Comparison of ENCODE assay signal across 13 mouse cellular contexts in genomic region chr4:137882663-137883062, GRCm38 (mm10). TPM values are rescaled to one million over a fixed set of nuclear protein-coding genes. Genes with fewer than 3 reads are reported as not detected.
DNase-seq lines count a peak whose midpoint lies in the region; ATAC-seq and TF ChIP-seq lines count a peak whose summit lies in the region.
"Had no signal": no experiment of that assay in that cellular context is flagged by ENCODE, and none has a peak within 500 bp of the region (broad histone marks: within the 10 kb centered on the region; RNA-seq: fewer than 3 reads in every experiment).

No protein-coding gene starts in this region.

- in situ Hi-C loops in ES-E14 (cut with MboI; ENCODE audit: low sequenced_read_pairs in 2 of 2, unreplicated experiment in 2 of 2) = no loop called here

- WGBS in hindbrain, embryonic 10.5 days = 55% methylated on average over 9 of the region's 9 CpGs
- WGBS in hindbrain, embryonic 16.5 days = 53% methylated on average over 9 of the region's 9 CpGs
- 42% methylated on average over 9 of the region's 9 CpGs for WGBS in limb, embryonic 13.5 days

- DNase-seq in hindbrain, embryonic 10.5 days (ENCODE audit: low spot score) = peak; percentile 50
- peak; percentile 28 for DNase-seq in ES-E14 (ENCODE audit: low read depth, low spot score)
- DNase-seq in gastrocnemius, postnatal 14 days = peak; percentile 71
- no peak for DNase-seq in adrenal gland, adult 8-10 months
- DNase-seq in ovary, postnatal 10 days (ENCODE audit: low spot score) = no peak
- DNase-seq in testis, postnatal 14 days (ENCODE audit: low spot score) = no peak
- DNase-seq: adrenal gland, postnatal 14 days; cerebellum, postnatal 25 days; kidney, adult 18-20 months; right cerebral cortex, postnatal 25 days had no signal

- intact Hi-C loops in gastrocnemius, postnatal 14 days (cut with DNase I; ENCODE audit: low total_unique reads) = no loop called here

- ATAC-seq in hindbrain, embryonic 16.5 days = no peak
- ATAC-seq in limb, embryonic 13.5 days (ENCODE audit: low FRiP score, low read depth) = peak; percentile 12; the same call in 1 of the 2 replicates

- peaks cover 84% of the 10 kb centered on the region for H3K4me1 ChIP-seq in hindbrain, embryonic 10.5 days (replicated peaks)
- H3K4me1 ChIP-seq in hindbrain, embryonic 16.5 days (ENCODE audit: control insufficient read depth, insufficient read depth, low read depth, low read length) = peaks cover 2% of the 10 kb centered on the region; the same call in 1 of the 2 replicates
- H3K4me1 ChIP-seq in ES-E14 (ENCODE audit: control insufficient read depth in 2 of 2, insufficient read depth in 2 of 2, low read length in 2 of 2, poor library complexity in 1 of 2) = peaks cover 2 to 14% of the 10 kb centered on the region in 2 experiments; a peak in 2 of 4 replicates
- peaks cover 34% of the 10 kb centered on the region for H3K4me1 ChIP-seq in limb, embryonic 13.5 days

- no peaks in the 10 kb centered on the region for H3K27me3 ChIP-seq in hindbrain, embryonic 10.5 days (ENCODE audit: insufficient read depth, poor library complexity, severe bottlenecking)
- no peaks in the 10 kb centered on the region for H3K27me3 ChIP-seq in hindbrain, embryonic 16.5 days (replicated peaks; ENCODE audit: control insufficient read depth, insufficient read depth, low read length)
- no peaks in the 10 kb centered on the region for H3K27me3 ChIP-seq in limb, embryonic 13.5 days

- H3K9ac ChIP-seq in hindbrain, embryonic 16.5 days (ENCODE audit: low read depth, low read length) = no peak overlapping the region
- H3K9ac ChIP-seq in ES-E14 (ENCODE audit: insufficient read depth, low read depth, low read length, poor library complexity, severe bottlenecking) = no peak overlapping the region; the same call in 1 of the 2 replicates
- peak overlapping the region; percentile 48; the same call in 1 of the 2 replicates for H3K9ac ChIP-seq in limb, embryonic 13.5 days

- H3K9me3 ChIP-seq in hindbrain, embryonic 10.5 days = no peaks in the 10 kb centered on the region
- no peaks in the 10 kb centered on the region for H3K9me3 ChIP-seq in hindbrain, embryonic 16.5 days (ENCODE audit: control insufficient read depth, low read length)
- H3K9me3 ChIP-seq in ES-E14 (ENCODE audit: control insufficient read depth, insufficient read depth, low read depth, low read length) = no peaks in the 10 kb centered on the region
- no peaks in the 10 kb centered on the region for H3K9me3 ChIP-seq in limb, embryonic 13.5 days
- H3K9me3 ChIP-seq: megakaryocyte, embryonic 14.5 days had no signal

- peaks cover 7% of the 10 kb centered on the region; the same call in 1 of the 2 replicates for H3K36me3 ChIP-seq in hindbrain, embryonic 10.5 days
- H3K36me3 ChIP-seq in hindbrain, embryonic 16.5 days (ENCODE audit: control insufficient read depth, insufficient read depth, low read length) = no peaks in the 10 kb centered on the region
- peaks cover 2% of the 10 kb centered on the region; the same call in 1 of the 2 replicates for H3K36me3 ChIP-seq in ES-E14 (ENCODE audit: control insufficient read depth, insufficient read depth, low read length, poor library complexity, severe bottlenecking)
- H3K36me3 ChIP-seq in limb, embryonic 13.5 days = peaks cover 3% of the 10 kb centered on the region; the same call in 1 of the 2 replicates

- no peak overlapping the region for H3K4me3 ChIP-seq in hindbrain, embryonic 10.5 days
- no peak overlapping the region for H3K4me3 ChIP-seq in hindbrain, embryonic 16.5 days (ENCODE audit: low read length)
- H3K4me3 ChIP-seq in ES-E14 (ENCODE audit: insufficient read depth in 1 of 2, low read depth in 1 of 2, low read length in 2 of 2, poor library complexity in 1 of 2, severe bottlenecking in 1 of 2) = no peak overlapping the region
- H3K4me3 ChIP-seq in limb, embryonic 13.5 days = no peak overlapping the region

- no peak overlapping the region for H3K4me2 ChIP-seq in hindbrain, embryonic 16.5 days (ENCODE audit: low read length)
- 0 out of 2 replicates have a peak overlapping the region, but pooled peaks have one; percentile 1 for H3K4me2 ChIP-seq in limb, embryonic 13.5 days (replicated peaks)

- H3K27ac ChIP-seq in hindbrain, embryonic 10.5 days = peak overlapping the region; percentile 71
- H3K27ac ChIP-seq in hindbrain, embryonic 16.5 days (ENCODE audit: low read depth, low read length) = no peak overlapping the region
- no peak overlapping the region for H3K27ac ChIP-seq in ES-E14 (ENCODE audit: insufficient read depth, low read depth, low read length, poor library complexity, severe bottlenecking)
- peak overlapping the region; percentile 82 for H3K27ac ChIP-seq in limb, embryonic 13.5 days

TF ChIP-seq in ES-E14, 5 proteins besides CTCF, POLR2A, EP300 and RAD21:
- no peak for TF ChIP-seq CHD2 (IDR thresholded peaks at IDR 0.05; ENCODE audit: low read depth, low read length)
- no peak for TF ChIP-seq ZC3H11A (IDR thresholded peaks at IDR 0.05; ENCODE audit: borderline replicate concordance, low read depth, low read length)
- no peak for TF ChIP-seq ZNF384 (IDR thresholded peaks at IDR 0.05; ENCODE audit: low read depth, low read length)
- no peak for TF ChIP-seq MAFK (IDR thresholded peaks at IDR 0.05; ENCODE audit: insufficient read depth, low read depth, low read length)
- TF ChIP-seq HCFC1 (IDR thresholded peaks at IDR 0.05; ENCODE audit: borderline replicate concordance, insufficient read depth, low read length) = no peak

RNA-seq across cellular contexts. Expression of gene Ece1, which starts 20.6 kb away (rescaled TPM):
- 33.7 and 37.6 TPM in 2 replicates for polyA plus RNA-seq in hindbrain, embryonic 10.5 days (2016; fragmentation: Nextera tagmentation; extraction: Ambion mirVana)
- 18.5 and 29.8 TPM in 2 replicates for polyA plus RNA-seq in hindbrain, embryonic 16.5 days (2015; fragmentation: Nextera tagmentation; extraction: Ambion mirVana)
- 99.2 and 131 TPM in 2 replicates for total RNA-seq in ES-E14 (2012; rRNA removed)
- total RNA-seq in gastrocnemius, postnatal 14 days (2021) = 10 to 100 TPM; 50.0 to 57.7 TPM
- polyA plus RNA-seq in limb, embryonic 13.5 days (2015; fragmentation: Nextera tagmentation; extraction: Ambion mirVana) = 29.2 and 31.4 TPM in 2 replicates
- total RNA-seq in adrenal gland, adult 8-10 months (2022) = 100 to 1,000 TPM; 248 to 380 (median 315) TPM

Comparison
In these comparisons a context has a peak if more than half of its experiments do, and no peak if none do; other contexts are left out.
1. H3K27ac ChIP-seq: peak in hindbrain, embryonic 10.5 days (single experiment) and limb, embryonic 13.5 days (single experiment); none in hindbrain, embryonic 16.5 days (single experiment) and ES-E14 (single experiment).
2. DNase-seq: peak in hindbrain, embryonic 10.5 days (single experiment), ES-E14 (single experiment) and gastrocnemius, postnatal 14 days (single experiment); none in adrenal gland, adult 8-10 months (single experiment), ovary, postnatal 10 days (single experiment) and testis, postnatal 14 days (single experiment).